Mouse (Mus musculus): ENCODE results near the gene Tspan18.

DNA sequence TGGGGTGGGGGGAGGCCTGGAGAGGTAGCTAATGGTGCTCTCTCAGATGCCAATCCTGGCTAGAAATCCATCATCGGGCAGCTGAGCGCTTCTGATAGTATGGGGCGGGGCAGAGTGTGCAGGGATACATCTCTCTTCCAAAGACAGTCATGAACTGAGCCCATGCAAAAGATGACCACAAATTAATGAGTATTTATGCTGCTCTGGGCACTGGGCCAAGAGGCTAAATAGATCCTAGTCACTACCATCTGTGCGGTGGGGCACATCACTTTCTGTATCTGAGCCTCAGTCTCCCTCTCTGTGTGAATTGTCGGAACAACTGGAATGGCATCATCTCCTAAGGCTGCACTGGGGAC is 163.5 kb downstream of the Tspan18 start:
- TF ChIP-seq CTCF (IDR thresholded peaks at IDR 0.05; ENCODE audit: extremely low read depth, insufficient read length, insufficient replicate concordance, low read depth, low read length) (no peak), POLR2A (IDR thresholded peaks at IDR 0.05; ENCODE audit: low read depth, low read length) (no peak)
